Mouse (Mus musculus): Measurements from ENCODE around the gene Tango6.

The Tango6 gene

DNA sequence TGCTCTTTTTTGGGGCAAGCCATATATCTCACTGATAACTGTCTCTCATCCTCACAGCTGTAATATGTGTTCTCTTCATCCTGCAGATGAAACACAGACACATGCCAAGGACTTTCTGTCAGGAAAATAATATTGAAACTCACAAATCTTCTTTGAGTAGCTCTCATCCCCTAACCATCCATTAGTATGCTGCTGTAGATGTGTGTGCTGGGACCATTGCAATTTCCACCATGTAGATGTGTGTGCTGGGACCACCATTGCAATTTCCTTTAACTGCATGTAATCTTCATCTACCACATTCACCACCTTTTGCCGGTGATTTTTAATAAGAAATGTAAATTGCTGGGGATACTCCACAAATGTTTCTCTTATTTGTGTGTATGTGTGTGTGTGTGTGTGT, 60.5 kb downstream of the Tango6 start:
- DNase-seq (ENCODE audit: inconsistent age in 2 of 2, low spot score in 1 of 2) = no peak

DNA sequence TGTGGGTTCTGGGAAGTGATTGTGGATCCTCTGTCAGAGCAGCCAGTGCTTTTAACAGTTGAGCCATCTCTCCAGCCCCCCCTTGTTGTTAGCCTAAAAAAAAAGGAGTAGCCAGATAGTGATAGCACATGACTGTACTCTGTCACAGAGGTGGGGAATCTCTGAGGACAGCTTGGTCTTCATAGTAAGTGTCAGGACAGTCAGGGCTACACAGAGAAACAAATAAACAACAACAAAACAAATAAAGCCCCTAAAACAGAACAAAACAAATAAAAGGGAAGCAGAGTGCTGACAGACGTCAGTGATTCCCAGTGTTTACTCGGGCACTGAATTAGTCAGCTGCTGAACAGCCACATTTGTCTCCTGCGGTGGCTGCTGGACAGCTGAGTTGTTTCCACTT, 70.6 kb downstream of the Tango6 start:
- peak in 1 of 2 experiments; percentile 59 for DNase-seq (ENCODE audit: inconsistent age in 2 of 2, low spot score in 1 of 2)

- no peak for DNase-seq (ENCODE audit: inconsistent age in 2 of 2, low spot score in 1 of 2)
Measured at GRCm38 (mm10) chr8:106761317-106761716, 78.4 kb downstream of the Tango6 start.

DNA sequence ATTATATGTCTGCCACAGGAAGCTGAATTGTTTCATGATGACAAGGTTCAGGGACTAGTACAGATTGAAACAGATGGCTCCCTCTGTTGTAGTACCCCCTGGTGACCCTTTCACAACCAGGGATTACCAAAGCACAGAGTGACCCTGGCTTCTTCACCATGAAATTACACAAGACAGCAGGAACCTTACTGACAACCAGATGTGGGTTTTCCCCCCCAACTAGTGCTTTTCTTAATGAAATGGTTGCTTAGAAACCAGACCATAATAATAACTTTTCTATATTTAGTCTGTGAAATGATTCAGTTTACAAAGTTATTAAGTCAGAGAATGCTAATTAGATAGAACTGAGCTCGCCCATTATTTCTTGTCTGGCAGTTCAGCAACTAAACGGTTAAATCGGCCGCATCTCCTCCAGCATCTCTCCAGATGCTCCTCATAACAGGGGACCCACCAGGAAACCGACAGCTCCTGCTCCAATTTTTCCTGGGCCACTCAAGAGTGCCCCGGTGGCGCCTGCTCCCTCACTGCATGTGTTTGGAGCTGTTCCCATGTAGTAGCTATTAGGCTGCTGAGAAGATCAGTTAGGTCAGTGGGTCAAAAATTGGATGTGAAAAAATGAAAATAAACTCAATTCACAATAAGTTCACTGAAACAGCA, 79.1 kb downstream of the Tango6 start:
- DNase-seq (ENCODE audit: inconsistent age in 2 of 2, low spot score in 1 of 2) = no peak

GRCm38 (mm10) chr8:106764529-106764928, 81.7 kb downstream of the Tango6 start:
- no peak for DNase-seq (ENCODE audit: inconsistent age in 2 of 2, low spot score in 1 of 2)

DNA sequence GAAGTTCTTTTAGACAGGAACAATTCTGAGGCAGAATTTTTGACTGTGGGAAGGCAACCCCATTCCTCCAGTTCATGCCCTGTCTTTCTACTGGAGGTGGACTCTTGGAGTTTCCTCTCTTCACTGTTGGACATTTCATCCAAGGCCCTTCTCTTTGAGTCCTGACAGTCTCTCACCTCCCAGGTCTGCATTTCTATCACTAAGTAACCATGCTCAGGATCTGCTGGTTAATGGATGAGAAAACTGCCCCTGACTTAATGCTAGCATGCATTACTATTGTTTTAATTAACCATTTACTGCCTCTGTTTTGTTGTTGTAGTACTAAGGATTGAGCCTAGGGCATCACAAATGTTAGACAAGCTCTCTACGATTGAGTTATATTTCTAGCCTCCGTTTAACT, 82.7 kb downstream of the Tango6 start:
- DNase-seq (ENCODE audit: inconsistent age in 2 of 2, low spot score in 1 of 2) = no peak

- no peak for DNase-seq (ENCODE audit: inconsistent age in 2 of 2, low spot score in 1 of 2)
Measured at GRCm38 (mm10) chr8:106766736-106767135, 83.9 kb downstream of the Tango6 start.

- no peak for DNase-seq (ENCODE audit: inconsistent age in 2 of 2, low spot score in 1 of 2)
Measured at GRCm38 (mm10) chr8:106769147-106769805, 86.4 kb downstream of the Tango6 start.

DNA sequence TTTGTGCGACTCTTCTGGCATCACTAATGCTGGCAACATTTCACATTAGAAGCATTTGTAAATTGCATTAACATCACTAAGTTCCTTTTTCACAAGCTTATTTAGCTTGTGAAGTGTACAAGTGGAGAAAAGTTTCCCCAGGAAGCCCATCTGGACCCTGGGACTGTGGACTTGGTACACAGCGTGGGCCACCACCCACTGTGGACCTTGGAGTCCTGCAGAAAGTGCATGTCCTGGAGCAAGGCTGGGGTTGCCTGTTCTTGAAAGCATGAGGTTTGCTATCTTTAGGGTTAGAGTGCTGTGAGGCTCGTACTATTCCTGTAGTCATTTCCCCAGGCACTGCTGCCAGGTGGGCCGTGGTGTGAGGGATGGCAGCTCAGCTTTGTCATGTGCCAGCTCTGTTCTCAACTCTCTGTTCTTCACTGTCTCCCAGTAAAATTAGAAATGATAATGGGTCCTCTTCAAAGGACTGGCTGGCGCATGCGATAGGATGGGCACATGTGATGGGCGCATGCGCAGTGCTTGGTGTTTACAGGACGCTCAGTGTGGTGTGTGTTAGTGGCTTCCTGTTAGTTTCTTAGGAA, 87.8 kb downstream of the Tango6 start:
- no peak for DNase-seq (ENCODE audit: inconsistent age in 2 of 2, low spot score in 1 of 2)

DNA sequence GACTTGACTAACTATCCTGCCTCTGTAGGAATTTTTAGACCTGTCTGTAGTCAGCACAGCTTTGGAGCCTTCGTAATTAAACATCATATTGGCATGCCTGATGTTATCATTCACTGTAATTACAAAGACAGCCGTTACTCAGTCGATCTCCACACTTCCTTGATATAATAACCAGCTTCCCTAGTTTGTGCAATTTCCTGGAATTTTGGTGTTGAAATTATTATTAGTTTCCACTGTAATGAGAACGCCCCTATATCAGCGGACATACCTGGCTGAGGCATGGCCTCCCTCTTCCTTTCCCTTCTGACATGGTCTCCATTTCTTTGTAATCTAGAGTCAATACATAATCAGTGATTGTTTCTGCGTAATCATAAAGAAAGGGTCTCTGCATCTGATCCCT, 89.2 kb downstream of the Tango6 start:
- DNase-seq (ENCODE audit: inconsistent age in 2 of 2, low spot score in 1 of 2) = no peak

GRCm38 (mm10) chr8:106772501-106772900, 89.6 kb downstream of the Tango6 start:
- no peak for DNase-seq (ENCODE audit: inconsistent age in 2 of 2, low spot score in 1 of 2)

DNA sequence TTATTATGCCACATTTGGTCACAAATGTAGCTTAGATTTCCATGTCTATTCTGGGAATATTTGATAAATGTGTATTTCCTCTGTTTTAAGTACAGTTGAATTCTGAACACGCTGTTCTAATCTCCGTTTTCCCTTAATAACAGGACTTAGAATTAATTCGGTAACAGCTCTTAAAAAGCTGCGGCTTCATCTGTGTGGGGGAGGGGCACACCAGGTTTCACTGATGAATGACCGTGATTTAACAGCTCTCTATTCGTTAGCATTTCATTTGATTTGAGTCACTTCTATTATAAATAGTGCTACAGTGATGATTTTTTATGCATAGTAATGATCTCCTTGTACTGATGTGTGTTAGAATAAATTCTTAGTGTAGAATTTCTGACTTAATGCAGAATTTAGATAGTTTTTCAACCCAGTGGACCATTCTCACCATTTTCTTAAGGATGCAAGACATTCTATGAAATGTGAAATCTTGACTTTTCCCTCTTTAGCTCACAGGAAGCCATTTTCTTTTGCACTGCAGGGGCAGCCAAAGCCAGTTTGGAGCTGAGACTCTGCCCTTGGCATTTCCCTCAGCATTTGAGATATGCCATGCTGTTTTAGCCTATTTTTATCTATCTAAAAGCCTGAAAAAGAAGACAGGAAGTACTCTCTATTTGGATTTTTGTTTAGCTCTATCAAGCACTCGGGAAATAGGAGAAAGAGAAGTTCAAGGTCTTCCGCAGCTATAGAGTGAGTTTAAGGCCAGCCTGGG, 91.9 kb downstream of the Tango6 start:
- DNase-seq (ENCODE audit: inconsistent age in 2 of 2, low spot score in 1 of 2) = peak in 1 of 2 experiments; percentile 49

- DNase-seq (ENCODE audit: inconsistent age in 2 of 2, low spot score in 1 of 2) = no peak
Measured at GRCm38 (mm10) chr8:106789623-106790022, 106.8 kb downstream of the Tango6 start.

GRCm38 (mm10) chr8:106794820-106795219, 112.0 kb downstream of the Tango6 start:
- no peak for DNase-seq (ENCODE audit: inconsistent age in 2 of 2, low spot score in 1 of 2)

- DNase-seq (ENCODE audit: inconsistent age in 2 of 2, low spot score in 1 of 2) = no peak
Measured at GRCm38 (mm10) chr8:106799821-106800220, 117.0 kb downstream of the Tango6 start.

DNA sequence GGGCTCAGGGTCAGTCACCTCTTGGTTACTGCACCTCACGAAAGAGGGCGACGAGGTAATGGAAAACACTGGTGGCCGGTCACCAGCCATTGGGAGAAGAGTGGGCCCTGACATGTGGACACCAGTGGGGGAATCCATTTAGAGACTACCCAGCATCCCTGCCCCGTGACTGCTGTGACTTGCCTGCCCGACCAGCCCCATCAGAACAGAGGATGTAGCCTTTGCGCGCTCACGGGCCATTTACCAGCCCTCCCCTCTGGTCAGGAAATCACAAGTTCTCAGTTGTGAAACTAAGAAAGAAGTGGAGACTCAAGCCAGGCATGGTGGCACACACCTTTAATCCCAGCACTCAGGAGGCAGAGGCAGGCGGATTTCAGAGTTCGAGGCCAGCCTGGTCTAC, 118.4 kb downstream of the Tango6 start:
- DNase-seq (ENCODE audit: inconsistent age in 2 of 2, low spot score in 1 of 2) = peak in 1 of 2 experiments; percentile 22

DNA sequence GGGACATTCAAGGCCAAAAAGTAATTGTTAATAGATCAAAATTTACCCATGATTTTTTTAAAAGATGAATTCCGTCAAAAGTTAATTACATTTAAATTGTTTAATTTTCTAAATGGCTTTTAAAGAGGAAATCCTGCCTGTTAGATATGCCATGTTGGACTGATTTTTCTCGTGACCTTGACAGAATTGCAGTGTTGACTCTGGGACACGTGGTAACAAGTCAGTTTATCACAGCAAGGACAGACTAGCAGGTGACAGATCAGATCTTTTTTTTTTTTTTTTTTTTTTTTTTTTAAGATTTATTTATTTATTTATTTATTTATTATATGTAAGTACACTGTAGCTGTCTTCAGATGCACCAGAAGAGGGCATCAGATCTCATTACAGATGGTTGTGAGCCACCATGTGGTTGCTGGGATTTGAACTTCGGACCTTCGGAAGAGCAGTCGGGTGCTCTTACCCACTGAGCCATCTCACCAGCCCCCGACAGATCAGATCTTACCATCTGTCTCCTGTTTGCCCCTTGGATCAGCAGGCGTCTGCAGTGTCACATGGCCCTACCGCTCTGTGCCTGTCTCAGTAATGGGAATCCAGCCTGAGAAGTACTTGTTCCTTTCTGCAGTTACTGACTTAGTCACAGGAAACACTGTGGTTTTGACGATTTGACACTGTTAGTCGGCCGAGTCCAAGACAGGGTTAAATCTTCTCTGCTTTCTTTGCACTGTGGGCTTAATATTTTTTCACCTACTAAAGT, 119.7 kb downstream of the Tango6 start:
- DNase-seq (ENCODE audit: inconsistent age in 2 of 2, low spot score in 1 of 2) = peak in 1 of 2 experiments; percentile 54

- no peak for DNase-seq (ENCODE audit: inconsistent age in 2 of 2, low spot score in 1 of 2)
Measured at GRCm38 (mm10) chr8:106805859-106806258, 123.0 kb downstream of the Tango6 start.

DNA sequence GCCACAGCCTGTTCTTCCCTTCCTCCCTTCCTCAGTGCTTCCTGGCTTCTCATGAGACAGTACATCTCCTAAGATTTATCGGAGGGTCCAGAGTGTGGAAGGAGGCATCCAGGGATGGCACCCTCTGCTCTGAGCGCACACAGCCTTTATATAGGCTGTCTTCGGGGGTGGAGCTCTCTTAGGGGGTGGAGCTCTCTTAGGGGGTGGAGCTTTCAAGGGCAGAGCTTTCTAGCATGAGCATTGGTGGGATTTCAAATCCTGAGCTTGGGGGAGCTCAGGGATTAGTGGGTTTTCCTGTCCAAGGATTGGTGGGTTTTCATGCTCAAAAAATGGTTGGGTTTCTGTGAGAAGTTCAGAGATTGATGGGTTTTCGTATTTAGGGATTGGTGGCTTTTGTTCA, 124.6 kb downstream of the Tango6 start:
- no peak for DNase-seq (ENCODE audit: inconsistent age in 2 of 2, low spot score in 1 of 2)

DNA sequence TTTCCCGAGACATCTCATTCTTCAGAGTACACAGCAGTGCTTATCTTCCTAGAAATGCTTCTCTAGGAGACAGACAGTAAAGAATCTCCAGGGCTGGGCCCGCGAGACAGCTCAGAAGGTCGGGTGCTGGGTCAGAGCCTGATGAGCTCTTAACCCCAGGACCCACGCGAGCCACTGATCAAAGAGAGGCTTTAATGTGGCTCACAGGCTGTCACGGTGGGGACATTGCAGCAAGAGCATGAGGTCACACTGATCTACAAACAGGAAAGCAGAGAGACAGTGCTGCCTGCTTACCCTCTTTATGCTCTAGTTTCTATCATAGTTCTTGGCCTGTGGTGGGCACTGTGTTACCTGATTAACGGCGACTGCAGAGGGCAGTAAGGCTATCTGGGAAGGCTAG, 126.9 kb downstream of the Tango6 start:
- DNase-seq (ENCODE audit: inconsistent age in 2 of 2, low spot score in 1 of 2) = no peak

- DNase-seq (ENCODE audit: inconsistent age in 2 of 2, low spot score in 1 of 2) = no peak
Measured at GRCm38 (mm10) chr8:106810406-106810805, 127.5 kb downstream of the Tango6 start.

Data from adrenal gland, adult (tissue).